Mouse (Mus musculus) neural tube, embryonic 12.5 days (tissue): ENCODE measurements at regions not wholly inside any gene's neighbourhood (a gene's known extent, or its start where the extent isn't known, plus 50 kb on each side); places are given as distances from the start of the nearest gene placed in this dataset.

ENCODE experiments used
- ATAC-seq: fragments of 200-750 bp; cut with Nextera tagmentation; 2 replicates; pipeline ENCODE4 v1.8.0; 2017; ENCODE audit warnings: low read depth, mild to moderate bottlenecking, moderate TSS enrichment, moderate library complexity; ENCODE audit not compliant: low FRiP score
- H3K27ac ChIP-seq: fragments of 300-500 bp; sonication (generic); 2 replicates; pipeline ENCODE4 v1.5.1; 2016
- H3K27me3 ChIP-seq: fragments of 300-500 bp; sonication (generic); replicated peaks from 2 replicates; pipeline ENCODE4 v1.6.1; 2016; ENCODE audit warnings: mild to moderate bottlenecking
- H3K36me3 ChIP-seq: fragments of 300-500 bp; sonication (generic); 2 replicates; pipeline ENCODE4 v1.6.1; 2016; ENCODE audit warnings: mild to moderate bottlenecking
- H3K4me1 ChIP-seq: fragments of 300-500 bp; sonication (generic); 2 replicates; pipeline ENCODE4 v1.6.1; 2016
- H3K4me2 ChIP-seq: fragments of 300-500 bp; sonication (generic); replicated peaks from 2 replicates; pipeline ENCODE4 v1.6.1; 2016; ENCODE audit warnings: mild to moderate bottlenecking
- H3K4me3 ChIP-seq: fragments of 300-500 bp; sonication (generic); 2 replicates; pipeline ENCODE4 v1.5.1; 2016
- H3K9ac ChIP-seq: fragments of 300-500 bp; sonication (generic); 2 replicates; pipeline ENCODE4 v1.6.1; 2016; ENCODE audit warnings: mild to moderate bottlenecking
- H3K9me3 ChIP-seq: fragments of 300-500 bp; sonication (generic); 2 replicates; pipeline ENCODE4 v1.6.1; 2016; ENCODE audit warnings: mild to moderate bottlenecking
- WGBS: fragments of 180-500 bp; shearing (Covaris S2); methylation state at CpG from one replicate; pipeline ENCODE4 v1.1.7; 2016; 5-methylcytosine and 5-hydroxymethylcytosine counted together

DNA sequence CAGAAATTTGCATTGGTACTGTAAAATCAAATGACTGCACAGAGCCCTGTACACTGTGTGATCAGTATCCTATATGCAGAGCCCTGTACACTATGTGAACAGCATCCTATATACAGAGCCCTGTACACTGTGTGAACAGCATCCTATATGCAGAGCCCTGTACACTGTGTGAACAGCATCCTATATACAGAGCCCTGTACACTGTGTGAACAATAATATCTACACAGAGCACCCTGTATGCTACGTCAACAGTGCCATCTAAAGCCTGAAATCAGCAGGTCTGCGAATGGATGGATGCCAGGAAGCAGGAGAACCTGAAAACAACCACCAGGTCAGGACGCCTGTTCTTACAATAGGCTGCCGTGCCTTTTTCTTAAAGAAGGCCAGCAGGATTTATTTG is 211.7 kb upstream of the Gpc5 start:
- Histone ChIP-seq H3K36me3 (no peaks in the 10 kb centered on the region), H3K9ac (no peak overlapping the region), H3K9me3 (no peaks in the 10 kb centered on the region), H3K4me1 (0 out of 2 replicates have a peak, but pooled peaks cover 5% of the 10 kb centered on the region), H3K27ac (no peak overlapping the region), H3K27me3 (no peaks in the 10 kb centered on the region), H3K4me2 (no peak overlapping the region), H3K4me3 (no peak overlapping the region)
- ATAC-seq = peak; percentile 41; the same call in 1 of the 2 replicates
- 74% methylated on average over 4 of the region's 4 CpGs for WGBS

DNA sequence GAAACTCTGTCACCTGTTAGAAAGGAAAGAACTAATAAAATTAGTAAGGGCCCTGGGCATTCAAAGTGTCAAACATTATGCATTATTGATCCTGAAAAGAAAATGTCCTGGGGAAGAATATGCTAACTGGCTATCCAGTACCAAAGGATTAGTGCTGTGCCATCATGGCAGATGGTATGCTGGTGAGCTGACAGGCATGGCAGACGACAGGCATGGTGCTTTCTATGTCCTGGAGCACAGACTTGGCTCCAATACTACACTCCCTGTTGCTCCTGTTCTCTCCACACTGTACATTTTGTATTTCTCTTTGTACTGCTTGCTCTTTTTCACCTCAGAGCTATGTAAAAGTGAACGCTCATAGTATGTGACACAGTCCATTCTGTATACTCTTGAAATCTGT is 187.9 kb upstream of the Gpc5 start:
- WGBS = 88% methylated on average over 2 of the region's 2 CpGs
- Histone ChIP-seq H3K9me3 (no peaks in the 10 kb centered on the region), H3K27me3 (no peaks in the 10 kb centered on the region), H3K27ac (no peak overlapping the region), H3K4me2 (no peak overlapping the region), H3K36me3 (no peaks in the 10 kb centered on the region), H3K4me3 (no peak overlapping the region), H3K4me1 (no peaks in the 10 kb centered on the region), H3K9ac (no peak overlapping the region)
- ATAC-seq = no peak

DNA sequence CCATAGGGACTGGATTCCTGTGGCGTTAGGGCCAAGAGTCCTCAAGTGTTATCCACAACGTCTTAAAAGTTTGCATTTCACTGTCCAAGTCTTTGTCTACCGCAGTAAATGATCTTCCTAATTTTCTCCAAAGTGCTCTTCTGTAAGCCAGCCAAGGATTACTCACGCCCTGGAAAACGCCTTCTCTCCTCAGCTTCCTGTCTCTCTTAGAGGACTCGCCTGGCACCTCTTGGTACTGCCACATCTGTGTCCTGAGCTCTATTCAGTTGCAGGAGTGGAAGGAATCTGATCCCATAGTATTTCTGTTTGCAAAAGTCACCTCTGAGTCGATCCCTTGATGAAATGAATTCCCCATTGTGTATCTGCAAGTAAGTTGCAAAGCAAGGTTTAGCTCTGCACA is 179.7 kb upstream of the Gpc5 start:
- Histone ChIP-seq H3K4me1 (no peaks in the 10 kb centered on the region), H3K36me3 (no peaks in the 10 kb centered on the region), H3K27ac (no peak overlapping the region), H3K4me3 (no peak overlapping the region), H3K9me3 (no peaks in the 10 kb centered on the region), H3K9ac (no peak overlapping the region), H3K27me3 (no peaks in the 10 kb centered on the region), H3K4me2 (no peak overlapping the region)
- no peak for ATAC-seq
- 83% methylated on average over 7 of the region's 7 CpGs for WGBS

DNA sequence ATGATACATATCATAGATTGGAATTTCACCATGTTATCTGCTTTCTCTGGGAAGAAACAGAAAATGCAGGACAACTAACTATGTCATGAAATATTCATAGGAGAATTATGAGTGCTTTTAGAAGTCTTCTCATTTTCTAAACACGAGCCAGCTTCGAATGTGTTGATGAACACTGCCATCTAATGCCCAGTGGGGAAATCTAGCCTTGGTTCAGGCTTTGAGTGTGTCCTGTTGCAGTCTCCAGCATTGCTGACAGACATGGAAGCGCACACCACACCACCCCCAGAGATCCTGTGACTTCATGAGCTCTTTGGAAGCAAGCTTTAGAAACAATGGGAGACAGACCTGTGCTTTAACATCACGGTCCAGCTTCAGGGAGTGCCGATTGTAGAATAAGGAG is 178.8 kb upstream of the Gpc5 start:
- WGBS = 52% methylated on average over 5 of the region's 5 CpGs
- H3K27me3 ChIP-seq = no peaks in the 10 kb centered on the region
- H3K36me3 ChIP-seq = no peaks in the 10 kb centered on the region
- no peak overlapping the region for H3K4me2 ChIP-seq
- no peak overlapping the region for H3K27ac ChIP-seq
- H3K9ac ChIP-seq = no peak overlapping the region
- no peak overlapping the region for H3K4me3 ChIP-seq
- H3K9me3 ChIP-seq = no peaks in the 10 kb centered on the region
- 0 out of 2 replicates have a peak, but pooled peaks have one; percentile 50 for ATAC-seq
- H3K4me1 ChIP-seq = no peaks in the 10 kb centered on the region

DNA sequence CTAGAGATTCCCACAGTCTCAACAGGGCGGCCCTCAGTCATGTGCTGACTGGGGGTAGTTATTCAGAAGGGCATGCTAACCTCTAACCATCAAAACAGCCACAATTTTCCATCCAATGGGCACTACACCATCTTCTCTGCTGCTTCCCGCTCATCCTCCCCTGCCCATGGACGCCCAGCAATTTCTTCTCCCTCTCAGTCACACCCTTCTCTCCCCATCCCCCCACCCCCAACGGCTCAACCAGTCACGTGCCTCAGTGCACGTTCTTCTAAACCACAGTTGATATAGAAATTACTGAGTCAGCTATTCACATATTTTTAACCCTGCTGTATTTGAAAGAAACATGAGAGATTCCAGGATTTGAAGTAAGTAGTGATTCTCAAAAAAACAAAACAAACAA is 146.3 kb upstream of the Gpc5 start:
- H3K4me2 ChIP-seq = no peak overlapping the region
- H3K9ac ChIP-seq = no peak overlapping the region
- H3K4me3 ChIP-seq = no peak overlapping the region
- no peak overlapping the region for H3K27ac ChIP-seq
- no peaks in the 10 kb centered on the region for H3K36me3 ChIP-seq
- no peaks in the 10 kb centered on the region for H3K4me1 ChIP-seq
- H3K27me3 ChIP-seq = no peaks in the 10 kb centered on the region
- 81% methylated on average over 6 of the region's 6 CpGs for WGBS
- no peaks in the 10 kb centered on the region for H3K9me3 ChIP-seq
- no peak for ATAC-seq

DNA sequence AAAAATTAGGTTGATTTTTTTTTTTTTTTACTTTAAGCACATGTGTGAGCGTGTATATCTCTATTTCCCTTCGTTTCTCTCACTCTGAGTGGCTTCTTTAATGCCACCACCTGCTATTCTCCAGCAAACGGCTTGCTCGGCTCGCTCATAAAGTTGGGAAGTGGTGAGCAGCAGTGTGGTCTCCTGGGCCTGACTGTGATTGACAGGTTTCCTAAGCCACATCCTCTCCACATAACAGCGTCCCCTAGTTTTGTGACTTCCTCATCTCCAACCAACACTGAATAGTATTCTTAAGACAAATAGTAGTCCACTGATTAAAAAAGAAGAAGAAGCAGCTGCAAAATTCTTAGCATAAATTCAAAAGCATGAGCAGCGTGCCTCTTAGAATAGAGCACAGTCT is 145.7 kb upstream of the Gpc5 start:
- H3K9ac ChIP-seq = no peak overlapping the region
- no peak overlapping the region for H3K4me2 ChIP-seq
- no peaks in the 10 kb centered on the region for H3K36me3 ChIP-seq
- no peak overlapping the region for H3K4me3 ChIP-seq
- no peak overlapping the region for H3K27ac ChIP-seq
- ATAC-seq = no peak
- H3K9me3 ChIP-seq = no peaks in the 10 kb centered on the region
- no peaks in the 10 kb centered on the region for H3K27me3 ChIP-seq
- 56% methylated on average over 7 of the region's 7 CpGs for WGBS
- no peaks in the 10 kb centered on the region for H3K4me1 ChIP-seq

DNA sequence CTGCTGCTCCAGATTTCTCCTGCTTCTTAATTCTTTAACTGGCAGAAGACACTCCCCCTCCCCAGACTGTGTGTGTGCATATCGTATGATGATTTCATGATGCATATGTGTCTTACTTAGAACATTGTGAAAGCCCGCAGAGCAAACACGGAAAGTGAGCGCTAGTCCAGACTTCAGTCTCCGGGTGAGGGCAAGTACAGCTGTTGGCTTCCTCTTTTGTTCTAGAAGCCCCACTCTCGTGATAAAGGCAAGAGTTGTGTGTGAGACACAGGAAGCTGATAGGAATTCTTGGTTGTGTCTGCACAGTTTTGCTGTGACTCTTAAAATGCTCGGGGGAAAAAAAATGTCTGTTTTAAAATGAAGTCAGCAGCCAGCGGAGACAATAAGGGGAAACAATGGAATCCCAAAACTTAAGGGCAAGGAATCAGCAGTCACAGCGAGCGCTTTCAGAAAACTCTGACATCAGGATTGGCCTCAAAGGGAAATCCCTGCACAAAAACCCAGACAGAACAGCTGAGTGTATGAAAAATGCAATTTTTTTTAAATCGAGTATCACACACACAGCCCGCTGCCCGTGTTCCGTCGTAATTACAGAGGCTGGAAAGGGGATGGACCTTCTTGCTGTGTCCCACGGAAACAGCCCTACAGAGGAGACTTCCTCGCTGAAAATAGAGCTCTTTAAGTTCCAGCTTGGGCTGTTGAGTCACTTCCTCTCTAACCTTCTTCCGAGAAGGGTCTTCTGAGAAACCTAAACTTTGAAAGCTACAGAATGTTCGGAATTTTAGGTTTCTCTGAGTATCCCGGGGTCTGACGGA is 143.5 kb upstream of the Gpc5 start:
- no peaks in the 10 kb centered on the region for H3K36me3 ChIP-seq
- no peak overlapping the region for H3K27ac ChIP-seq
- H3K9me3 ChIP-seq = no peaks in the 10 kb centered on the region
- H3K4me1 ChIP-seq = peaks cover 7% of the 10 kb centered on the region
- H3K27me3 ChIP-seq = no peaks in the 10 kb centered on the region
- WGBS = 59% methylated on average over 21 of the region's 21 CpGs
- no peak overlapping the region for H3K4me2 ChIP-seq
- no peak overlapping the region for H3K9ac ChIP-seq
- H3K4me3 ChIP-seq = no peak overlapping the region
- ATAC-seq = no peak

DNA sequence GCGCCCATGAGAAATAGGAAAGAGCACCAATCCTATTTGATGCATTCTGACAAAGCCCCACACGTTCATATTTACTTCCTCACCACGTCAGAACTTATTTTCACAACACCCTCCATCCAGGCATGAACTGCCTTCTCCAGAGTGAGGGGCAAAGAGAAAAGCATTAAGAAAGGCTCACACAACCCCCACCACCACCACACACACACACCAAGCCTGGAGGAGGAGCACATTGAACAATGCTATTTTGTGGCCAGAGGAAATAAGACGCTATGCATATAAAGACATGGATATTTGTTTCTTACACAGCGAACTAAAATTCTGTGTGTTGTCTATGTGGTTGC is 142.9 kb upstream of the Gpc5 start:
- H3K4me2 ChIP-seq = no peak overlapping the region
- no peak overlapping the region for H3K9ac ChIP-seq
- no peak overlapping the region for H3K27ac ChIP-seq
- no peak for ATAC-seq
- H3K4me3 ChIP-seq = no peak overlapping the region
- no peaks in the 10 kb centered on the region for H3K9me3 ChIP-seq
- peaks cover 7% of the 10 kb centered on the region for H3K4me1 ChIP-seq
- no peaks in the 10 kb centered on the region for H3K27me3 ChIP-seq
- no peaks in the 10 kb centered on the region for H3K36me3 ChIP-seq
- WGBS = 66% methylated on average over 5 of the region's 5 CpGs

DNA sequence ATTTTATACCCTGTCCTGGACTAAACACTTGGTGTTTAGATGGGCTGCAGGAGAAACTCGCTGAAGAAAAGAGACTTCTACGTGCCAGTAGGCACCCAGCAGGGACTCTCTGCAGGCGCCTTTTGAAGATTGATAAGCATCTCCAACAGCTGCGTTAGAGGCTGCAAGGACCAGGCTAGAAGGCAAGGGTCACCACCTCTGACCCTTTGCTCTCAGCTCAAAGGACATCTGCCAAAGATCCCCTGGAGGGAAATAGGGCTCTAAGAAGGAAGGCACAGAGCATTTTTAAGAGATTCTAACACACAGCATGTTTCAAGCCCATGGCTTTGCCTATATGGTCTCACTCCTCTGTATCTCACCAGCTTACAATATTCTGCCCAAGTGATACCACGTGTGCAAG is 139.7 kb upstream of the Gpc5 start:
- 2% methylated on average over 5 of the region's 5 CpGs for WGBS
- peak; percentile 19; the same call in 1 of the 2 replicates for ATAC-seq
- H3K27me3 ChIP-seq = no peaks in the 10 kb centered on the region

DNA sequence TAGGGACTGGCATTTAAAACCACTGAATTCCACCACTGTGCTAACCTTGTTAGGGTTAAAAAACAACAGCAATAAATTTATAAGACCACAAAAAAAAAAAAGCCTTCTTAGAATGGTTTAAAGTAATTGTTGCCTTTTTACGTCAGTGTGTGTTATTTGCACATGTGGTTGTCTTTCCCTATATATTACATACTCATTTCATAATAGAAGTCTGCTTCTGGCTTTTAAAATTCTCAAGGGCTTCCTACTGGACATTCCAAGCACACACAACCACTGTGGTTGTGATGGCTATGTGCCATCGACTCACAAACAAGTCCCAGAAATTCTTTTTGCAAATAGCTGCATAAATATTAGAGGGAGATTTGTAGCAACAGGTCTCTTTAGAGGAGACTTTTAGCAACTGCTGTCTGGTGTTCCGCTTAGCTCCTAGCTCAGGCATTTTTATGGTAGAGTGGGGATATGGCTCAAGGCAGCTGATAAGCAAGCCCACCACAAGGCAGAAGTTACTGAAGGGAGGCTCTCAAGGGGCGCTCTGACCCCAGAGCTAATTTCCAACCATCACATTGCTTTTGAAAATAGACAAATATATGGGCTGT is 138.8 kb upstream of the Gpc5 start:
- WGBS = 20% methylated on average over 4 of the region's 4 CpGs
- no peak overlapping the region for H3K27ac ChIP-seq
- H3K36me3 ChIP-seq = no peaks in the 10 kb centered on the region
- H3K9ac ChIP-seq = no peak overlapping the region
- H3K4me3 ChIP-seq = no peak overlapping the region
- H3K27me3 ChIP-seq = no peaks in the 10 kb centered on the region
- no peaks in the 10 kb centered on the region for H3K9me3 ChIP-seq
- H3K4me1 ChIP-seq = peaks cover 7% of the 10 kb centered on the region
- no peak overlapping the region for H3K4me2 ChIP-seq
- no peak for ATAC-seq

More for the DNA sequence above, 139.7 kb upstream of the Gpc5 start:
- peaks cover 7% of the 10 kb centered on the region for H3K4me1 ChIP-seq
- H3K9ac ChIP-seq = no peak overlapping the region
- H3K27ac ChIP-seq = no peak overlapping the region
- no peak overlapping the region for H3K4me3 ChIP-seq
- H3K36me3 ChIP-seq = no peaks in the 10 kb centered on the region
- no peaks in the 10 kb centered on the region for H3K9me3 ChIP-seq
- H3K4me2 ChIP-seq = no peak overlapping the region

DNA sequence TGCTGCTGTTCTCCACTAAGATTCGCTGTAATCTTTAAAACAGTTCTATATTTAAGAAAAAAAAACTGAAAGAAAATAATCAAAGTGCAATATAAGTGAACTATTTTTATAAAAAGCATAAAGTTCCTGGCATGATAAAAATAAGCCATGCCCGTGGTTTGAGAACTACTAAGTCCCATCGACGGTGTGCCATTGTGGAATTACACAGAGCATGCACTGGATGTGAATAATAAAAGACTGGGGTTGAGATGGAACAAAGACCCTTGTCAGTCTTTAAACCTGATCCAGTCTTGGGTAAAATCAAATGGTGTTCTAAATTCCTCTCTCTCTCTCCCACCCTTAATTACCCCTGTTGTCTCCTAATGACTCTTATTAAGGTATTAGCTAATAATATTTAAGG is 137.7 kb upstream of the Gpc5 start:
- H3K36me3 ChIP-seq = no peaks in the 10 kb centered on the region
- ATAC-seq = no peak
- H3K4me2 ChIP-seq = no peak overlapping the region
- H3K9ac ChIP-seq = no peak overlapping the region
- H3K27ac ChIP-seq = no peak overlapping the region
- no peaks in the 10 kb centered on the region for H3K27me3 ChIP-seq
- H3K9me3 ChIP-seq = no peaks in the 10 kb centered on the region
- peaks cover 7% of the 10 kb centered on the region for H3K4me1 ChIP-seq
- no peak overlapping the region for H3K4me3 ChIP-seq
- 29% methylated on average over 4 of the region's 4 CpGs for WGBS

DNA sequence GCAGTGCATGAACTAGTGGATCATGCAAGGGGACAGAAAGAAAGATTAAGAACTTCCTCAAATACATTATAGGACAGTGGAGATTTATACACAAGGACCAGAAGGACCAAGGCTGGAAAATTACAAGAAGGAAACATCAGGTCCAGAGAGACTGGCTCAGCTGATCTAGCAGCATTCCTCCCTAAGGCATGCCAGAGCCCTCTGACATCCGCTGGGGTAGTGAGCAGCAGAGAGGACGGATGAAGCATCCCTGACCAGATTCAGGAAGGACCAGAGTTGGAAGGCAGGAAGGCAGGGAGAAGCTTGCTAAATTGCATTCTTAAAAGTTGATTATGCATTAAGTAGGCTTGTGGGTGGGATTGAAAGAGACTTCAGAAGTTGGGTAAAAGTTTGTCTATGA is 136.4 kb upstream of the Gpc5 start:
- no peak for ATAC-seq
- no peaks in the 10 kb centered on the region for H3K9me3 ChIP-seq
- H3K4me3 ChIP-seq = no peak overlapping the region
- no peak overlapping the region for H3K27ac ChIP-seq
- WGBS = 49% methylated on average over 2 of the region's 2 CpGs
- H3K27me3 ChIP-seq = no peaks in the 10 kb centered on the region
- H3K4me1 ChIP-seq = peaks cover 7% of the 10 kb centered on the region
- no peak overlapping the region for H3K4me2 ChIP-seq
- H3K9ac ChIP-seq = no peak overlapping the region
- H3K36me3 ChIP-seq = no peaks in the 10 kb centered on the region

DNA sequence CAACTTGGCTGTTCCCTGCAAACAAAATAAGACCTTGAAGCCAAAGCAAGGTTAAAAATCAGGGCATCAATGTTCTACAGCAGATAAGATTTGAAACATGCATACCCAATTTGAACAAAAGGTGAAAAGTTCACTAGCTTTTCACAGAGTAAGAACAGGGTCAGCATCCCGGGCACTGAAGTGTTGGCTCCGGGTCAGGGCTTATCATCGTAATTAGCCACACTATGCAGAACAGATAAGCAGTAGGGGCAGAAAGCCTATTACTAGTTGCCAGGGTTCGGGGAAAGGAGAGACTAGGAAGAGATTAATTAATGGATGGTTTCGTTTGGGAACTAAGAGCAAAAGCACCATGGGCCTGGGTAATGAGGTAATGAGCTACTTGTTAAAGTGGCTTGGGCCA is 131.7 kb upstream of the Gpc5 start:
- WGBS = 56% methylated on average over 5 of the region's 5 CpGs
- ATAC-seq = no peak
- Histone ChIP-seq H3K36me3 (no peaks in the 10 kb centered on the region), H3K4me2 (no peak overlapping the region), H3K27ac (no peak overlapping the region), H3K27me3 (no peaks in the 10 kb centered on the region), H3K9me3 (no peaks in the 10 kb centered on the region), H3K4me1 (no peaks in the 10 kb centered on the region), H3K4me3 (no peak overlapping the region), H3K9ac (no peak overlapping the region)
